Mouse (Mus musculus): ENCODE measurements around the gene Scn2b.

DNA sequence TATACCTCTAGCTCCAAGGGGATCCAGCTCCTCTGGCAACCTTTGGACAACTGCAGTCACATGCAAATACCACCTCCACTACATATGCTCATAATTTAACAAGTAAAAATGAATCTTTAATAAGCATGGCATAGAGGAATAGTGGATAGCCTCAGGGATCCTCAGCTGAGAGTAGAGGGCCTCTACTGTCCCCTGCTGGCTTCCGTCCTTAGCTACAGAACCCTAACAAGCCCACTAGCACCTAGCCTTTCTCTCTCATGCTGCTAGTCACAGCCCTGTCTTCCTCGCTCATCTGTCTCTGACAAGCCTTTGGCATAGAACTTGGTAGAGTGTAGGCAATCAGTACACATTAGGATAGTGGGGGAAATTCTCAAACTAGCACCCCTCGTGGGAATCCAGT is 26.8 kb upstream of the Scn2b start:
- TF ChIP-seq CTCF (IDR thresholded peaks at IDR 0.05; ENCODE audit: insufficient read depth, low read length) (no peak), POLR2A (IDR thresholded peaks at IDR 0.05; ENCODE audit: borderline replicate concordance, extremely low read depth, low read depth, low read length) (no peak)

Measured in lung, adult 2 months (tissue).